Mouse (Mus musculus) lung, embryonic 14.5 days (tissue): ENCODE results near the gene Prkar2b. TPM values are rescaled to one million over a fixed set of nuclear protein-coding genes. Genes with fewer than 3 reads are reported as not detected.

Experiments
- ATAC-seq: fragments of 200-750 bp; cut with Nextera tagmentation; 2 replicates; pipeline ENCODE4 v1.8.0; 2017; ENCODE audit warnings: mild to moderate bottlenecking, moderate TSS enrichment, moderate library complexity; ENCODE audit not compliant: insufficient read depth
- DNase-seq: peaks from one replicate; pipeline ENCODE4 v3.0.0-alpha.2; 2015
- H3K27ac ChIP-seq: fragments of 300-500 bp; sonication (generic); 2 replicates; pipeline ENCODE4 v1.5.1; 2014; ENCODE audit warnings: low read depth, mild to moderate bottlenecking, moderate library complexity
- H3K27me3 ChIP-seq: fragments of 300-500 bp; sonication (generic); 2 replicates; pipeline ENCODE4 v1.6.1; 2014; ENCODE audit warnings: low read length, control low read depth; ENCODE audit not compliant: insufficient read depth
- H3K36me3 ChIP-seq: fragments of 300-500 bp; sonication (generic); 2 replicates; pipeline ENCODE4 v1.6.1; 2014; ENCODE audit warnings: control low read depth; ENCODE audit not compliant: insufficient read depth
- H3K4me1 ChIP-seq: fragments of 300-500 bp; sonication (generic); 2 replicates; pipeline ENCODE4 v1.6.1; 2014; ENCODE audit warnings: antibody characterized with exemption, control low read depth; ENCODE audit not compliant: insufficient read depth
- H3K4me2 ChIP-seq: fragments of 300-500 bp; sonication (generic); 2 replicates; pipeline ENCODE4 v1.6.1; 2014; ENCODE audit warnings: mild to moderate bottlenecking
- H3K4me3 ChIP-seq: fragments of 300-500 bp; sonication (generic); 2 replicates; pipeline ENCODE4 v1.5.1; 2014; ENCODE audit warnings: low read depth, low read length
- H3K9ac ChIP-seq: fragments of 300-500 bp; sonication (generic); 2 replicates; pipeline ENCODE4 v1.6.1; 2014
- H3K9me3 ChIP-seq: fragments of 300-500 bp; sonication (generic); 2 replicates; pipeline ENCODE4 v1.6.1; 2016; ENCODE audit warnings: low read depth, low read length, control low read depth
- CTCF ChIP-seq: IDR thresholded peaks from 2 replicates; pipeline ENCODE4 v1.5.1; 2016; ENCODE audit warnings: antibody characterized with exemption, low read depth
- WGBS: fragments of 180-500 bp; shearing (Covaris S2); extraction: QIAGEN DNeasy Blood & Tissue Kit; methylation state at CpG from one replicate; pipeline ENCODE4 v1.1.7; 2014; 5-methylcytosine and 5-hydroxymethylcytosine counted together
- polyA plus RNA-seq: library from polyadenylated mRNA; unstranded; fragments of >200 nt; fragmentation: Nextera tagmentation; extraction: Ambion mirVana; gene quantifications from 2 replicates; pipeline ENCODE4 v1.2.1, GENCODE M21; 2014

Gene Prkar2b
- polyA plus RNA-seq, 1 experiment from 2014 or later, result 31.6 TPM

DNA sequence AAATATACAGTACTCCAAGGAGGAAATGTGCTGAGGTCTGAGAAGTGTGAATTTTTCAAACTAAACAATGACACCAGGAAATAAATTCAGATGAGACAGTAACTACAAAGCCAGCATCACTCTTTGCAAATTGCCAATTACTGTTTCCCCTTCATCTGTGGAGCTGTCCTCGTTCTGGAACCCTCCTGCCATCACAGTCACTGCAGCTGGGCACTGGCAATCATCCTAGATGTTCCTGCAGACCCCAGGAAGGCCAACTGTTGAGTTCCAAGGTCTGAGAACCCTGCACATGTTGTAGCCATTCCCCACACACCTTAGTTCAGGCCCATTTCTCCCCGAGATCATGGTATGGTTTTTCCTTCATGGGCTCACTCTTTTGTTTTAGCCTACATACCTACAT is 76.9 kb downstream of the Prkar2b start:
- no peak overlapping the region for H3K4me3 ChIP-seq
- 63% methylated on average over 2 of the region's 2 CpGs for WGBS
- no peak overlapping the region for H3K9ac ChIP-seq
- no peaks in the 10 kb centered on the region for H3K9me3 ChIP-seq
- no peaks in the 10 kb centered on the region for H3K27me3 ChIP-seq
- DNase-seq (no peak), ATAC-seq (no peak)
- peaks cover 4% of the 10 kb centered on the region; the same call in 1 of the 2 replicates for H3K36me3 ChIP-seq
- H3K4me2 ChIP-seq, result no peak overlapping the region
- TF ChIP-seq CTCF, result no peak
- H3K27ac ChIP-seq, result no peak overlapping the region
- no peaks in the 10 kb centered on the region for H3K4me1 ChIP-seq

DNA sequence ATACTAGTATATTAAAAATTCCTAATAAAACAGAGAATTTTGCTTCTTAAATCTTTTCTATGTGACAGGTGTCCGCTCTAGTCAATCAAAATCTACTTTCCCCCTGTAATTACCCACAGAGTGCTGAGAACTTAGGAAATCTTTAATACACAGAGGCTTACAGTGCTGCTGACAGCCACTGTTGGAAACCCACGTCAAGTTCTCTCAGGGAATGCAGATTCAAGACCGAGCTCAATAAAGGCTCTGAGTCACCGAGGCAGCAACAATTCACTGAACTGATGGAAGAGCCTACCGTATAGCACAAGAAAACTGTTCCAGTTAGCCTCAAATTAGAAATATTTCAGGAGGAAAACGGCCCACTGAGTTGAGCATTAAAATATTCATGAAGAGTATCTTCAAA is 77.3 kb downstream of the Prkar2b start:
- Histone ChIP-seq H3K9me3 (no peaks in the 10 kb centered on the region), H3K4me2 (no peak overlapping the region), H3K9ac (no peak overlapping the region), H3K4me1 (no peaks in the 10 kb centered on the region), H3K27me3 (no peaks in the 10 kb centered on the region), H3K4me3 (no peak overlapping the region), H3K27ac (no peak overlapping the region), H3K36me3 (peaks cover 4% of the 10 kb centered on the region; the same call in 1 of the 2 replicates)
- TF ChIP-seq CTCF, result no peak
- WGBS, result 69% methylated on average over 6 of the region's 6 CpGs
- DNase-seq, result no peak
- ATAC-seq, result no peak

DNA sequence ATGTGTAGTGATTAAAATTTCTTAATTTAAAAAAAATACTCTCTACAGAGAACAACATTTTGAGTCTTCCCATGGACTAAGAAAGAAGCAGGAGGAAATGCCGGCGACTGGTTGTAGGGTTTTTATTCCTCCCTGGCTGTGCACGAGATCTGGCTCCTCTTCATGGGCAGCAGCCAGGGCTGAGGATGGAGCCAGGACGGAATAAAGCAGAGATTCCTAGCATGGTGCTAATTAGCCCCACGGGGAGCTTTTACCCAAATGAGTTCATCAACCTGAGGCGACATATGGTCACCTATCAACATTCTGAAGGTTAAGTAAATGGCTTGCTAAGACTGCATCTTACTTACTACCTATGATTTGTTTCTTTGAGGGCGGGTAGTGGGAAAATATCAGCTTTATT is 77.9 kb downstream of the Prkar2b start:
- no peak overlapping the region for H3K4me3 ChIP-seq
- TF ChIP-seq CTCF, result no peak
- DNase-seq (no peak), ATAC-seq (no peak)
- no peaks in the 10 kb centered on the region for H3K4me1 ChIP-seq
- 66% methylated on average over 7 of the region's 7 CpGs for WGBS
- no peaks in the 10 kb centered on the region for H3K9me3 ChIP-seq
- no peak overlapping the region for H3K4me2 ChIP-seq
- no peaks in the 10 kb centered on the region for H3K27me3 ChIP-seq
- H3K36me3 ChIP-seq, result peaks cover 4% of the 10 kb centered on the region; the same call in 1 of the 2 replicates
- H3K27ac ChIP-seq, result no peak overlapping the region
- no peak overlapping the region for H3K9ac ChIP-seq

DNA sequence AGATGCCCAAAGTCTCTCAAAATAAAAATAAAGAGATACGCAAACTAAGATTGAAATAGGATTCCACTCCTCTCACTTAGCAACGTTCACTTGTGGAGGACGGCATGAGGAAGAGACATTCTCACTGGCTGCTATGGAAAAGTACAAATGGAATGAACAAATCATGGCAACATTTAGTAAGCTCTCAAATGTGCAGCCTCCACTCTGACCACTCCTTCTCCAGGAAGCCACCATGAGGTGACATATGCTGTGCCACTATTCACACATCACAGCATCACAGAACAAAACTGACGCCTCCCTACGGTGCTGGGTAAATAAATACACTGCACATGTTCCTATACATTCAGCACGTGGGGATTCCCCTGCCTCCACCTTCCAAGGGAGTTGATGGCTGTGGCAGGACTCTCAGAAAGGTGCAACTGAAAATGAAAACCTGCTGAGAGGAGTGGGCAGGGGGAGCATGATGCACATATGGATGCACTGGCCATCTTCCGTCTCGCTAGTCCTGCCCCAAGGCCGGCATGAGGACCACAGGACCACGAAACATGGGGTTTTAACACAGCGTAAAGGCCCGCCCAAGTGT is 83.4 kb downstream of the Prkar2b start:
- Histone ChIP-seq H3K4me3 (no peak overlapping the region), H3K4me2 (no peak overlapping the region), H3K4me1 (no peaks in the 10 kb centered on the region), H3K27me3 (no peaks in the 10 kb centered on the region), H3K36me3 (no peaks in the 10 kb centered on the region), H3K9me3 (no peaks in the 10 kb centered on the region), H3K27ac (no peak overlapping the region), H3K9ac (no peak overlapping the region)
- no peak for TF ChIP-seq CTCF
- DNase-seq (no peak), ATAC-seq (no peak)
- WGBS, result 64% methylated on average over 12 of the region's 12 CpGs

DNA sequence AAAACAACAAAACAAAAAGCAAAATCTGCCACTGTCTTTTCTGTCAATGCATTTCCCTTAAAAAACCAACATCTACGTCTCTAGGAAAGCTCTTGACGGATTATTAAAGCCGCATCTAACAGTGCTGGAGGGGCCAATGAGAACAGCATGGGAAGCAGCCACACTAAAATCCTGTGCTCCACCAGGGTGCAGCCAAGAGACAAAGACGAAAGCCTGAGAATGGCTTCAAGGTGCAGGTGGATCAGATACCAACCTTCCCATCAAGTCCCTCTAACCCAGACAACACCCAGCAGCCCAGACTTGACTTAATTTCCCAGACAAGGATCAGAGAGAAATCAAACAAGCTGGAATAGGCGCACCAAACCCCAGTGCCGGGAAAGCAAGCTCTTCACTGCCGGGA is 84.6 kb downstream of the Prkar2b start:
- no peaks in the 10 kb centered on the region for H3K9me3 ChIP-seq
- 41% methylated on average over 7 of the region's 7 CpGs for WGBS
- TF ChIP-seq CTCF, result peak; percentile 55
- no peak overlapping the region for H3K4me3 ChIP-seq
- H3K27ac ChIP-seq, result no peak overlapping the region
- H3K27me3 ChIP-seq, result no peaks in the 10 kb centered on the region
- H3K4me2 ChIP-seq, result no peak overlapping the region
- DNase-seq (peak; percentile 45), ATAC-seq (no peak)
- no peaks in the 10 kb centered on the region for H3K4me1 ChIP-seq
- H3K36me3 ChIP-seq, result no peaks in the 10 kb centered on the region
- no peak overlapping the region for H3K9ac ChIP-seq

DNA sequence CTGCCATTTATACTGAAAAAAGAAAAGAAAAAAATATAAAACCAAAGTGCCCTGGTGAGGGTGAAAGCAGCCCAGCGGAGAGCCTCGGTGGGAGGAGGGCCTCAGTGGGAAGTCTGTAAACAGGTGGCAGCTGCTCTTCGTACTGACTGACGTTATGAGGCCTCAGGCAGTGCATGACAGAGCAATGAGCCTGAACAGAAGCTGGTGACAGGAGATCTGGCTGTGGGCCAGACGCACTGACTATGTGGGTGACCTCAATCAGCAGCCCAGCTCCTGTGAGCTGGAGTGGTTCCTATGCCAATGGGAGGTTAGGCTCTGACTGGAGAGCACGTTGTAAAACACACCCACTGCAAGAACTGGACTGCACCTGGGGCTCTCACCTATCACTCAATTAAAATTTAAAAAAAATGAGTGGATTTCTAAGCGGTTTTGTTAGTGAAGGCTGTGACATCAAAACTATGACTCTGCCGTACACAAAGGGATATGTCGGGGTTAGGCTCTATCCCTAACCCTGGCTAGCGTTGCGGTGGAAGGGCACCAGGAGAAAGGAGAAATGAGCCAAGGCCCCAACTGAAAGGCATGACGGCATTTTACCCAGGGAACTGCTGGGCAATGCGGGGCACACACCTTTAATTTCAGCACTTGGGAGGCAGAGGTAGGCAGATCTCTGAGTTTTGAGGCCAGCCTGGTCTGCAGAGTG is 87.5 kb downstream of the Prkar2b start:
- Histone ChIP-seq H3K4me3 (no peak overlapping the region), H3K4me1 (no peaks in the 10 kb centered on the region), H3K9me3 (no peaks in the 10 kb centered on the region), H3K9ac (no peak overlapping the region), H3K4me2 (no peak overlapping the region), H3K27ac (no peak overlapping the region), H3K36me3 (no peaks in the 10 kb centered on the region), H3K27me3 (no peaks in the 10 kb centered on the region)
- TF ChIP-seq CTCF, result no peak
- ATAC-seq (peak; percentile 84; the same call in 1 of the 2 replicates), DNase-seq (peak; percentile 70)
- 56% methylated on average over 13 of the region's 13 CpGs for WGBS

DNA sequence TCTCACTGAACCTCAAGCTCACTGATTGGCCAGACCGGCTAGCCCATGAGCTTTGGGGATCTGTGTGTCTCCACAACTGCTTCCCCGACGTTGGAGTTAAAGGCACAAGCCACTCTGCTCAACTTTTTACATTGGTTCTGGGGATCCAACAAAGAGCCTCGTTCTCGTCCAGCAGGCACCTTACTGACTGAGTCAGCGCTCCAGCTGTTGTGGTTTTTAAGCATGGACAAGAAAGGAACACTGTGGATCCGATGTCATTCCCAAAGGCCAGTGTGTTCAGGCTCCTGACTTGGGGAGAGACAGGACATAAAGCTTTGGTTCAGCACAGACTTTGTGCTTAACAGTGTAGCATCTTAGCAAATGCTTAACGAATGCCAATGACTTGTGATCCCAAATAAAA is 89.5 kb downstream of the Prkar2b start:
- no peak overlapping the region for H3K9ac ChIP-seq
- 83% methylated on average over 8 of the region's 8 CpGs for WGBS
- no peaks in the 10 kb centered on the region for H3K27me3 ChIP-seq
- H3K4me1 ChIP-seq, result no peaks in the 10 kb centered on the region
- no peak for ATAC-seq
- no peak for TF ChIP-seq CTCF
- H3K4me3 ChIP-seq, result no peak overlapping the region
- no peak overlapping the region for H3K4me2 ChIP-seq
- no peak overlapping the region for H3K27ac ChIP-seq
- H3K9me3 ChIP-seq, result no peaks in the 10 kb centered on the region
- 0 out of 2 replicates have a peak, but pooled peaks cover under 1% of the 10 kb centered on the region for H3K36me3 ChIP-seq
- no peak for DNase-seq
